Mouse (Mus musculus): ENCODE measurements at regions not wholly inside any gene's neighbourhood (a gene's known extent, or its start where the extent isn't known, plus 50 kb on each side); places are given as distances from the start of the nearest gene placed in this dataset.
A peak's percentile ranks its signal among the peaks of the same experiment; 100 is the strongest.

- H3K36me3 ChIP-seq, result no peaks in the 10 kb centered on the region
- H3K4me1 ChIP-seq (replicated peaks), result peaks cover 11% of the 10 kb centered on the region
- H3K9me3 ChIP-seq, result no peaks in the 10 kb centered on the region
- H3K9ac ChIP-seq (replicated peaks), result no peak overlapping the region
- no peak for ATAC-seq
- H3K27ac ChIP-seq, result no peak overlapping the region
- peak overlapping the region; percentile 39 for H3K4me2 ChIP-seq (replicated peaks)
- peak overlapping the region; percentile 0; the same call in 1 of the 2 replicates for H3K4me3 ChIP-seq (replicated peaks)
- H3K27me3 ChIP-seq, result no peaks in the 10 kb centered on the region
- WGBS, result 45% methylated on average over 17 of the region's 17 CpGs
These were observed 2468.9 kb upstream of the 5930422O12Rik start for GRCm38 (mm10) chr8:30959436-30960180.

GRCm38 (mm10) chr8:30960486-30960885 lies 2468.0 kb upstream of the 5930422O12Rik start:
- Histone ChIP-seq H3K27ac (no peak overlapping the region), H3K4me3 (replicated peaks) (no peak overlapping the region), H3K27me3 (no peaks in the 10 kb centered on the region), H3K4me2 (replicated peaks) (no peak overlapping the region), H3K4me1 (replicated peaks) (peaks cover 11% of the 10 kb centered on the region), H3K9ac (replicated peaks) (no peak overlapping the region), H3K36me3 (no peaks in the 10 kb centered on the region), H3K9me3 (no peaks in the 10 kb centered on the region)
- WGBS, result 74% methylated on average over 8 of the region's 8 CpGs
- no peak for ATAC-seq

GRCm38 (mm10) chr8:30962207-30962606 lies 2466.3 kb upstream of the 5930422O12Rik start:
- Histone ChIP-seq H3K4me3 (replicated peaks) (no peak overlapping the region), H3K27me3 (no peaks in the 10 kb centered on the region), H3K9me3 (no peaks in the 10 kb centered on the region), H3K36me3 (no peaks in the 10 kb centered on the region), H3K4me2 (replicated peaks) (no peak overlapping the region), H3K9ac (replicated peaks) (no peak overlapping the region), H3K27ac (no peak overlapping the region), H3K4me1 (replicated peaks) (peaks cover 11% of the 10 kb centered on the region)
- 53% methylated on average over 3 of the region's 3 CpGs for WGBS
- peak; percentile 34; the same call in 1 of the 2 replicates for ATAC-seq

GRCm38 (mm10) chr8:30982814-30983213 lies 2445.7 kb upstream of the 5930422O12Rik start:
- H3K9ac ChIP-seq (replicated peaks), result no peak overlapping the region
- WGBS, result 72% methylated on average over 2 of the region's 2 CpGs
- no peaks in the 10 kb centered on the region for H3K36me3 ChIP-seq
- no peak for ATAC-seq
- H3K4me3 ChIP-seq (replicated peaks), result no peak overlapping the region
- no peaks in the 10 kb centered on the region for H3K27me3 ChIP-seq
- H3K4me2 ChIP-seq (replicated peaks), result no peak overlapping the region
- H3K27ac ChIP-seq, result no peak overlapping the region
- H3K4me1 ChIP-seq (replicated peaks), result no peaks in the 10 kb centered on the region
- no peaks in the 10 kb centered on the region for H3K9me3 ChIP-seq

- no peak overlapping the region for H3K9ac ChIP-seq (replicated peaks)
- WGBS, result 85% methylated on average over 5 of the region's 5 CpGs
These were observed 2440.5 kb upstream of the 5930422O12Rik start for GRCm38 (mm10) chr8:30988051-30988450.

GRCm38 (mm10) chr8:30998657-30999056 lies 2429.9 kb upstream of the 5930422O12Rik start:
- Histone ChIP-seq H3K9me3 (no peaks in the 10 kb centered on the region), H3K4me3 (replicated peaks) (no peak overlapping the region), H3K4me1 (replicated peaks) (0 out of 2 replicates have a peak, but pooled peaks cover 5% of the 10 kb centered on the region), H3K4me2 (replicated peaks) (no peak overlapping the region), H3K27ac (no peak overlapping the region), H3K9ac (replicated peaks) (no peak overlapping the region), H3K36me3 (no peaks in the 10 kb centered on the region), H3K27me3 (no peaks in the 10 kb centered on the region)
- ATAC-seq, result no peak
- 83% methylated on average over 9 of the region's 9 CpGs for WGBS

More at GRCm38 (mm10) chr8:30988051-30988450, 2440.5 kb upstream of the 5930422O12Rik start:
- ATAC-seq, result no peak
- H3K4me3 ChIP-seq (replicated peaks), result no peak overlapping the region
- H3K4me2 ChIP-seq (replicated peaks), result no peak overlapping the region
- no peaks in the 10 kb centered on the region for H3K36me3 ChIP-seq
- H3K9me3 ChIP-seq, result no peaks in the 10 kb centered on the region
- H3K27me3 ChIP-seq, result no peaks in the 10 kb centered on the region
- no peak overlapping the region for H3K27ac ChIP-seq
- no peaks in the 10 kb centered on the region for H3K4me1 ChIP-seq (replicated peaks)

- 90% methylated on average over 6 of the region's 6 CpGs for WGBS
- no peak for ATAC-seq
These were observed 2428.4 kb upstream of the 5930422O12Rik start for GRCm38 (mm10) chr8:31000120-31000519.

GRCm38 (mm10) chr8:31001980-31002730 lies 2426.4 kb upstream of the 5930422O12Rik start:
- H3K27me3 ChIP-seq, result no peaks in the 10 kb centered on the region
- H3K4me1 ChIP-seq (replicated peaks), result 0 out of 2 replicates have a peak, but pooled peaks cover 5% of the 10 kb centered on the region
- no peak overlapping the region for H3K9ac ChIP-seq (replicated peaks)
- H3K4me3 ChIP-seq (replicated peaks), result no peak overlapping the region
- H3K9me3 ChIP-seq, result no peaks in the 10 kb centered on the region
- ATAC-seq, result peak; percentile 78
- no peaks in the 10 kb centered on the region for H3K36me3 ChIP-seq
- H3K4me2 ChIP-seq (replicated peaks), result no peak overlapping the region
- H3K27ac ChIP-seq, result no peak overlapping the region
- WGBS, result 29% methylated on average over 5 of the region's 5 CpGs

More at GRCm38 (mm10) chr8:31000120-31000519, 2428.4 kb upstream of the 5930422O12Rik start:
- H3K4me1 ChIP-seq (replicated peaks), result 0 out of 2 replicates have a peak, but pooled peaks cover 5% of the 10 kb centered on the region
- H3K9me3 ChIP-seq, result no peaks in the 10 kb centered on the region
- no peak overlapping the region for H3K4me2 ChIP-seq (replicated peaks)
- H3K9ac ChIP-seq (replicated peaks), result no peak overlapping the region
- H3K27ac ChIP-seq, result no peak overlapping the region
- H3K27me3 ChIP-seq, result no peaks in the 10 kb centered on the region
- H3K4me3 ChIP-seq (replicated peaks), result no peak overlapping the region
- H3K36me3 ChIP-seq, result no peaks in the 10 kb centered on the region

- WGBS, result 70% methylated on average over 8 of the region's 8 CpGs
- no peak for ATAC-seq
- H3K27ac ChIP-seq, result no peak overlapping the region
- H3K27me3 ChIP-seq, result no peaks in the 10 kb centered on the region
- no peak overlapping the region for H3K9ac ChIP-seq (replicated peaks)
- H3K36me3 ChIP-seq, result no peaks in the 10 kb centered on the region
- H3K9me3 ChIP-seq, result no peaks in the 10 kb centered on the region
- no peak overlapping the region for H3K4me2 ChIP-seq (replicated peaks)
- no peaks in the 10 kb centered on the region for H3K4me1 ChIP-seq (replicated peaks)
- no peak overlapping the region for H3K4me3 ChIP-seq (replicated peaks)
These were observed 2420.2 kb upstream of the 5930422O12Rik start for GRCm38 (mm10) chr8:31008309-31008708.

- Histone ChIP-seq H3K4me1 (replicated peaks) (no peaks in the 10 kb centered on the region), H3K9me3 (no peaks in the 10 kb centered on the region), H3K4me3 (replicated peaks) (no peak overlapping the region), H3K4me2 (replicated peaks) (no peak overlapping the region), H3K27me3 (no peaks in the 10 kb centered on the region), H3K36me3 (no peaks in the 10 kb centered on the region), H3K9ac (replicated peaks) (no peak overlapping the region), H3K27ac (no peak overlapping the region)
- 69% methylated on average over 11 of the region's 11 CpGs for WGBS
- no peak for ATAC-seq
These were observed 2416.4 kb upstream of the 5930422O12Rik start for GRCm38 (mm10) chr8:31012068-31012467.

- Histone ChIP-seq H3K9me3 (no peaks in the 10 kb centered on the region), H3K27me3 (no peaks in the 10 kb centered on the region), H3K9ac (replicated peaks) (peak overlapping the region; percentile 59), H3K4me1 (replicated peaks) (peaks cover 17% of the 10 kb centered on the region), H3K27ac (peak overlapping the region; percentile 64), H3K36me3 (no peaks in the 10 kb centered on the region), H3K4me2 (replicated peaks) (peak overlapping the region; percentile 53), H3K4me3 (replicated peaks) (peak overlapping the region; percentile 35)
- WGBS, result 4% methylated on average over 23 of the region's 24 CpGs
- ATAC-seq, result peak; percentile 92
These were observed 2396.6 kb upstream of the 5930422O12Rik start for GRCm38 (mm10) chr8:31031721-31032591.

Data from midbrain, embryonic 13.5 days (tissue).